Mouse (Mus musculus) neural tube, embryonic 12.5 days (tissue): ENCODE data around the gene Hrct1. TPM values are rescaled to one million over a fixed set of nuclear protein-coding genes. Genes with fewer than 3 reads are reported as not detected.

ENCODE experiments used
- ATAC-seq: fragments of 200-750 bp; cut with Nextera tagmentation; 2 replicates; pipeline ENCODE4 v1.8.0; 2017; ENCODE audit warnings: low read depth, mild to moderate bottlenecking, moderate TSS enrichment, moderate library complexity; ENCODE audit not compliant: low FRiP score
- H3K27ac ChIP-seq: fragments of 300-500 bp; sonication (generic); 2 replicates; pipeline ENCODE4 v1.5.1; 2016
- H3K27me3 ChIP-seq: fragments of 300-500 bp; sonication (generic); replicated peaks from 2 replicates; pipeline ENCODE4 v1.6.1; 2016; ENCODE audit warnings: mild to moderate bottlenecking
- H3K36me3 ChIP-seq: fragments of 300-500 bp; sonication (generic); 2 replicates; pipeline ENCODE4 v1.6.1; 2016; ENCODE audit warnings: mild to moderate bottlenecking
- H3K4me1 ChIP-seq: fragments of 300-500 bp; sonication (generic); 2 replicates; pipeline ENCODE4 v1.6.1; 2016
- H3K4me2 ChIP-seq: fragments of 300-500 bp; sonication (generic); replicated peaks from 2 replicates; pipeline ENCODE4 v1.6.1; 2016; ENCODE audit warnings: mild to moderate bottlenecking
- H3K4me3 ChIP-seq: fragments of 300-500 bp; sonication (generic); 2 replicates; pipeline ENCODE4 v1.5.1; 2016
- H3K9ac ChIP-seq: fragments of 300-500 bp; sonication (generic); 2 replicates; pipeline ENCODE4 v1.6.1; 2016; ENCODE audit warnings: mild to moderate bottlenecking
- H3K9me3 ChIP-seq: fragments of 300-500 bp; sonication (generic); 2 replicates; pipeline ENCODE4 v1.6.1; 2016; ENCODE audit warnings: mild to moderate bottlenecking
- WGBS: fragments of 180-500 bp; shearing (Covaris S2); methylation state at CpG from one replicate; pipeline ENCODE4 v1.1.7; 2016; 5-methylcytosine and 5-hydroxymethylcytosine counted together
- polyA plus RNA-seq: library from polyadenylated mRNA; unstranded; fragments of >200 nt; fragmentation: Nextera tagmentation; extraction: Ambion mirVana; gene quantifications from 2 replicates; pipeline ENCODE4 v1.2.1, GENCODE M21; 2016

Gene Hrct1
- polyA plus RNA-seq = 0.22 TPM in 1 of 2 replicates, not detected in the other

GRCm38 (mm10) chr4:43726995-43727394 lies at the start of gene Hrct1:
Gene Hrct1 (plus strand): TSS chr4:43727188.
- Histone ChIP-seq H3K4me3 (no peak within 1 kb of the TSS), H3K27me3 (no peaks in the 10 kb centered on the region), H3K9ac (no peak within 1 kb of the TSS), H3K36me3 (no peaks in the 10 kb centered on the region), H3K4me1 (no peaks in the 10 kb centered on the region), H3K27ac (no peak within 1 kb of the TSS), H3K9me3 (no peaks in the 10 kb centered on the region), H3K4me2 (no peak within 1 kb of the TSS)
- ATAC-seq = no peak
- WGBS = 57% methylated on average over 3 of the region's 3 CpGs

- Histone ChIP-seq H3K27ac (no peak overlapping the region), H3K27me3 (no peaks in the 10 kb centered on the region), H3K4me1 (no peaks in the 10 kb centered on the region), H3K9me3 (no peaks in the 10 kb centered on the region), H3K9ac (no peak overlapping the region), H3K4me3 (no peak overlapping the region), H3K36me3 (peaks cover 79% of the 10 kb centered on the region), H3K4me2 (no peak overlapping the region)
- WGBS = 89% methylated on average over 6 of the region's 6 CpGs
- ATAC-seq = no peak
Observed at GRCm38 (mm10) chr4:43678541-43678940, 48.4 kb upstream of the Hrct1 start.

- no peak for ATAC-seq
- H3K27ac ChIP-seq = no peak overlapping the region
- no peak overlapping the region for H3K4me3 ChIP-seq
- H3K36me3 ChIP-seq = peaks cover 76% of the 10 kb centered on the region
- H3K9me3 ChIP-seq = no peaks in the 10 kb centered on the region
- H3K27me3 ChIP-seq = no peaks in the 10 kb centered on the region
- no peak overlapping the region for H3K9ac ChIP-seq
- no peak overlapping the region for H3K4me2 ChIP-seq
- WGBS = 92% methylated on average over 7 of the region's 7 CpGs
- H3K4me1 ChIP-seq = no peaks in the 10 kb centered on the region
Observed at GRCm38 (mm10) chr4:43679416-43680043, 47.5 kb upstream of the Hrct1 start.

- Histone ChIP-seq H3K27me3 (no peaks in the 10 kb centered on the region), H3K4me2 (no peak overlapping the region), H3K4me3 (no peak overlapping the region), H3K27ac (no peak overlapping the region), H3K36me3 (peaks cover 42% of the 10 kb centered on the region), H3K9me3 (no peaks in the 10 kb centered on the region), H3K9ac (no peak overlapping the region), H3K4me1 (no peaks in the 10 kb centered on the region)
- no peak for ATAC-seq
- 94% methylated on average over 17 of the region's 17 CpGs for WGBS
Observed at GRCm38 (mm10) chr4:43690021-43690420, 37.0 kb upstream of the Hrct1 start.

GRCm38 (mm10) chr4:43691026-43691425 lies 36.0 kb upstream of the Hrct1 start:
- Histone ChIP-seq H3K9me3 (no peaks in the 10 kb centered on the region), H3K4me3 (no peak overlapping the region), H3K4me2 (no peak overlapping the region), H3K9ac (no peak overlapping the region), H3K4me1 (no peaks in the 10 kb centered on the region), H3K36me3 (peaks cover 32% of the 10 kb centered on the region), H3K27me3 (no peaks in the 10 kb centered on the region), H3K27ac (no peak overlapping the region)
- WGBS = 86% methylated on average over 5 of the region's 5 CpGs
- no peak for ATAC-seq

GRCm38 (mm10) chr4:43693806-43694241 lies 33.2 kb upstream of the Hrct1 start:
- H3K9ac ChIP-seq = no peak overlapping the region
- no peaks in the 10 kb centered on the region for H3K27me3 ChIP-seq
- WGBS = 81% methylated on average over 5 of the region's 5 CpGs
- H3K36me3 ChIP-seq = peaks cover 19% of the 10 kb centered on the region
- H3K4me1 ChIP-seq = no peaks in the 10 kb centered on the region
- H3K27ac ChIP-seq = no peak overlapping the region
- H3K4me2 ChIP-seq = no peak overlapping the region
- H3K4me3 ChIP-seq = no peak overlapping the region
- ATAC-seq = no peak
- no peaks in the 10 kb centered on the region for H3K9me3 ChIP-seq

GRCm38 (mm10) chr4:43694439-43695248 lies 32.3 kb upstream of the Hrct1 start:
- Histone ChIP-seq H3K36me3 (peaks cover 11% of the 10 kb centered on the region), H3K9ac (no peak overlapping the region), H3K4me3 (no peak overlapping the region), H3K27me3 (no peaks in the 10 kb centered on the region), H3K9me3 (no peaks in the 10 kb centered on the region), H3K4me2 (no peak overlapping the region), H3K27ac (no peak overlapping the region), H3K4me1 (no peaks in the 10 kb centered on the region)
- ATAC-seq = no peak
- 81% methylated on average over 1 of the region's 1 CpGs for WGBS

- Histone ChIP-seq H3K4me3 (no peak overlapping the region), H3K4me1 (no peaks in the 10 kb centered on the region), H3K4me2 (no peak overlapping the region), H3K36me3 (peaks cover 4% of the 10 kb centered on the region; the same call in 1 of the 2 replicates), H3K27me3 (no peaks in the 10 kb centered on the region), H3K9me3 (no peaks in the 10 kb centered on the region), H3K27ac (no peak overlapping the region), H3K9ac (no peak overlapping the region)
- 35% methylated on average over 9 of the region's 9 CpGs for WGBS
- ATAC-seq = no peak
Observed at GRCm38 (mm10) chr4:43695249-43695671, 31.7 kb upstream of the Hrct1 start.

GRCm38 (mm10) chr4:43696561-43696960 lies 30.4 kb upstream of the Hrct1 start:
- Histone ChIP-seq H3K27ac (no peak overlapping the region), H3K4me2 (no peak overlapping the region), H3K36me3 (no peaks in the 10 kb centered on the region), H3K4me1 (no peaks in the 10 kb centered on the region), H3K27me3 (no peaks in the 10 kb centered on the region), H3K4me3 (no peak overlapping the region), H3K9me3 (no peaks in the 10 kb centered on the region), H3K9ac (no peak overlapping the region)
- ATAC-seq = no peak
- 90% methylated on average over 13 of the region's 13 CpGs for WGBS

GRCm38 (mm10) chr4:43700707-43701106 lies 26.3 kb upstream of the Hrct1 start, which contains the start of gene Olfr70:
Gene Olfr70 (minus strand): TSS chr4:43700807.
- Histone ChIP-seq H3K36me3 (no peaks in the 10 kb centered on the region), H3K4me2 (no peak within 1 kb of the TSS), H3K9ac (no peak within 1 kb of the TSS), H3K4me1 (no peaks in the 10 kb centered on the region), H3K4me3 (no peak within 1 kb of the TSS), H3K27me3 (no peaks in the 10 kb centered on the region), H3K9me3 (no peaks in the 10 kb centered on the region), H3K27ac (no peak within 1 kb of the TSS)
- 93% methylated on average over 6 of the region's 6 CpGs for WGBS
- ATAC-seq = no peak

GRCm38 (mm10) chr4:43703439-43703838 lies 23.5 kb upstream of the Hrct1 start:
- no peak overlapping the region for H3K4me3 ChIP-seq
- no peaks in the 10 kb centered on the region for H3K9me3 ChIP-seq
- no peaks in the 10 kb centered on the region for H3K4me1 ChIP-seq
- no peak for ATAC-seq
- H3K9ac ChIP-seq = no peak overlapping the region
- H3K4me2 ChIP-seq = no peak overlapping the region
- H3K27ac ChIP-seq = no peak overlapping the region
- WGBS = 76% methylated on average over 6 of the region's 6 CpGs
- no peaks in the 10 kb centered on the region for H3K27me3 ChIP-seq
- no peaks in the 10 kb centered on the region for H3K36me3 ChIP-seq

- no peak for ATAC-seq
- Histone ChIP-seq H3K9ac (no peak overlapping the region), H3K4me1 (no peaks in the 10 kb centered on the region), H3K9me3 (no peaks in the 10 kb centered on the region), H3K36me3 (no peaks in the 10 kb centered on the region), H3K4me2 (no peak overlapping the region), H3K4me3 (no peak overlapping the region), H3K27ac (no peak overlapping the region), H3K27me3 (no peaks in the 10 kb centered on the region)
- WGBS = 84% methylated on average over 8 of the region's 8 CpGs
Observed at GRCm38 (mm10) chr4:43703851-43704250, 23.1 kb upstream of the Hrct1 start.
